Mouse (Mus musculus): Measurements from ENCODE around the gene Hacd2.

Gene Hacd2

GRCm38 (mm10) chr16:35054432-35055193, 32.4 kb downstream of the Hacd2 start:
- no peak for DNase-seq (ENCODE audit: low read depth, low spot score)

GRCm38 (mm10) chr16:35055194-35055506, 32.9 kb downstream of the Hacd2 start:
- DNase-seq (ENCODE audit: low read depth, low spot score), result no peak

- DNase-seq (ENCODE audit: low read depth, low spot score), result no peak
Observed at GRCm38 (mm10) chr16:35055861-35056260, 33.6 kb downstream of the Hacd2 start.

GRCm38 (mm10) chr16:35056306-35056705, 34.1 kb downstream of the Hacd2 start:
- peak; percentile 23 for DNase-seq (ENCODE audit: low read depth, low spot score)

GRCm38 (mm10) chr16:35056786-35057185, 34.6 kb downstream of the Hacd2 start:
- DNase-seq (ENCODE audit: low read depth, low spot score), result no peak

- peak; percentile 9 for DNase-seq (ENCODE audit: low read depth, low spot score)
Observed at GRCm38 (mm10) chr16:35061017-35061416, 38.8 kb downstream of the Hacd2 start.

- DNase-seq (ENCODE audit: low read depth, low spot score), result peak; percentile 9
Observed at GRCm38 (mm10) chr16:35065724-35066123, 43.5 kb downstream of the Hacd2 start.

GRCm38 (mm10) chr16:35067095-35067494, 44.9 kb downstream of the Hacd2 start:
- no peak for DNase-seq (ENCODE audit: low read depth, low spot score)

- DNase-seq (ENCODE audit: low read depth, low spot score), result no peak
Observed at GRCm38 (mm10) chr16:35067631-35068030, 45.4 kb downstream of the Hacd2 start.

- no peak for DNase-seq (ENCODE audit: low read depth, low spot score)
Observed at GRCm38 (mm10) chr16:35068886-35069285, 46.7 kb downstream of the Hacd2 start.

- DNase-seq (ENCODE audit: low read depth, low spot score), result no peak
Observed at GRCm38 (mm10) chr16:35074436-35074835, 52.2 kb downstream of the Hacd2 start.

GRCm38 (mm10) chr16:35075643-35076042, 53.4 kb downstream of the Hacd2 start:
- no peak for DNase-seq (ENCODE audit: low read depth, low spot score)

GRCm38 (mm10) chr16:35093500-35093899, 71.3 kb downstream of the Hacd2 start:
- no peak for DNase-seq (ENCODE audit: low read depth, low spot score)

- DNase-seq (ENCODE audit: low read depth, low spot score), result no peak
Observed at GRCm38 (mm10) chr16:35097870-35098530, 75.8 kb downstream of the Hacd2 start.

GRCm38 (mm10) chr16:35101751-35102420, 79.7 kb downstream of the Hacd2 start:
- no peak for DNase-seq (ENCODE audit: low read depth, low spot score)

- DNase-seq (ENCODE audit: low read depth, low spot score), result no peak
Observed at GRCm38 (mm10) chr16:35102866-35103620, 80.8 kb downstream of the Hacd2 start.

GRCm38 (mm10) chr16:35107985-35108384, 85.8 kb downstream of the Hacd2 start:
- DNase-seq (ENCODE audit: low read depth, low spot score), result no peak

GRCm38 (mm10) chr16:35109156-35109555, 86.9 kb downstream of the Hacd2 start:
- DNase-seq (ENCODE audit: low read depth, low spot score), result no peak

GRCm38 (mm10) chr16:35109656-35110291, 87.5 kb downstream of the Hacd2 start:
- DNase-seq (ENCODE audit: low read depth, low spot score), result no peak

GRCm38 (mm10) chr16:35110410-35111142, 88.3 kb downstream of the Hacd2 start:
- DNase-seq (ENCODE audit: low read depth, low spot score), result peak; percentile 62

GRCm38 (mm10) chr16:35111143-35111620, 89.0 kb downstream of the Hacd2 start:
- no peak for DNase-seq (ENCODE audit: low read depth, low spot score)

Measured in retina, adult 2 months (tissue).